Mouse (Mus musculus) inflammation-experienced regulatory T-cells, adult 6 months (primary cell): ENCODE data around the gene Olfr1178. TPM values are rescaled to one million over a fixed set of nuclear protein-coding genes. Genes with fewer than 3 reads are reported as not detected.

Source experiments
- ATAC-seq: one replicate; pipeline ENCODE4 v1.8.0; 2017
- polyA plus RNA-seq, 3 experiments: library from polyadenylated mRNA; unstranded; fragments of 100-300 nt; shearing (Covaris generic); gene quantifications; one replicate each; pipeline ENCODE4 v1.2.1; 2017

Olfr1178 gene
- polyA plus RNA-seq: under 1 TPM in 1 of 3 experiments, not detected in 2; 0.05 TPM

DNA sequence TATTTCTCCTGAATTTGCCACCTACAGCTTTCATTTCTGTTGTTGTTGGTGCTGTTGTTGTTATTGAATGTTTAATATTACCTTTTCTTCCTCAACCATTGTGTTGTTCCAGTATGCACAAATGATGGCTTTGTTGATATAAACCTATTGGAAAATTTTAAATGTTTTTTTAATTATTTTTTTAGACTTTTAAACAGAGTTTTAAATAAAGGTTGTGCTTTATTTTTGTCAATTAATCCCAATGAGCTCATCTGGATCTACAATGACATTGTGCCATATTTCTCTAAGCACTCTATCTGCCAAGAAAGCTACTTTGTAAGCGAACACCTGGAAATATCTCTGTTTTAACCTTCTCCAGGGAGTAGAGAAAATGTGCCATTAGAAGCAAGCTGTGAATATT, at the start of gene Olfr1178:
TSS of gene Olfr1178 (plus strand) at position 301 of the 400 bp plus-strand sequence.
- ATAC-seq: no peak

GRCm38 (mm10) chr2:88346392-88346791, 40.5 kb upstream of the Olfr1178 start, which contains the start of gene Olfr1177-ps:
Gene Olfr1177-ps, minus strand, starts transcription at chr2:88346492.
- no peak for ATAC-seq

DNA sequence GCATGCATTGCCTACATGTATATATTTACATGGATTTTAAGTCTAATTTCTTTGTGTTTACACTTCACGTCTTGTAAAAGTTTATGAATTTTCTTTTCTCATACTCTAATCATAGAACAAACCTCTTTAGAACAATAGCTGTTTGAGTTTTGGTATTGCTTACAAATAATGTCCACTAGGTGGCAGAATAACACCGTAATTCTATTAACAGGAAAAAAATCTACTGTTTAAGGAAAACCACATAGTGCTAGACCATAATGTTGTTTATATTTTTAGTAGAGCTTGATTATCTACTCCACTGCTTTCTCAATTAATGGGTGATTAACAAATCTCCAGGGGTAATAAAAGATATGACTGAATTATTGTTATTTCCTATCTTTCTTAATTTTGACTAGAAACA, 30.6 kb upstream of the Olfr1178 start:
- no peak for ATAC-seq

GRCm38 (mm10) chr2:88406353-88406752, 19.5 kb downstream of the Olfr1178 start, which contains the start of gene Olfr1179:
Gene Olfr1179, minus strand, starts transcription at chr2:88406453.
- ATAC-seq: no peak

DNA sequence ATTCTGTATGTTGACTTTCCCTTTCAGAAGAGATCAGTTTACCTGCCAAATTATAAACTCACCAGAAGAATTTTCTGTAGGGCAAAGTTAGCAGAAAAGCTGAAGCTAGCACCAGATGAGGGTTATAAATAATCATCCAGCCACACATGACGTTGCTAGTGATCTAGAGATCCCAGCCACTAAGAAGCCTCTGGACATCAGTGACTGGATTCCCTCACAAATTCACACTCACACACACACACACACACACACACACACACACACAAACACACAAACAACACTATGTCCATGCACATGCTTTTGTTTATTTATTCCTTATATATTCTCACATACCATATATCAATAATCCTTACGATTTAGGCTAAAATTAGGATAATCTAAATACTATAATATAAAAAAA, 32.2 kb downstream of the Olfr1178 start, which contains the start of gene Olfr1180:
TSS of gene Olfr1180 (minus strand) at position 101 of the 400 bp plus-strand sequence.
- no peak for ATAC-seq

DNA sequence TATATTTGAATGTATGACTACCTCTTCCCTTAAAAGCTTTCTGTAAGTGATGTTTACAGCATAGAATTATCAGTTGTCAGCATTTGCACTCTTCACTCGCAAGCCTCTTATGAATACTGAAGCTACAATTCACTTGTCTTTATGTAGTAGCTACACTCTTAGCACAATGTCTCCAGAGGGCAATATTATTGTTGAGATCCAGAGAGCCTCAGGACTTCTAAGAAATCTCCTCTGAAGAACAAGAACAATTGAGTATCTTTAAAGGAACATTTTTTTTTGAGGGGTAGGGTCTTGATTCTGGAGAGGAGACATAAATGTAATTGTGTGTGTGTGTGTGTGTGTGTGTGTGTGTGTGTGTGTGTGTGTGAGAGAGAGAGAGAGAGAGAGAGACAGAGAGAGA, 39.2 kb downstream of the Olfr1178 start, which contains the start of gene Olfr1181:
TSS of gene Olfr1181 (minus strand) at position 101 of the 400 bp plus-strand sequence.
- ATAC-seq: no peak

GRCm38 (mm10) chr2:88449031-88449430, 62.2 kb downstream of the Olfr1178 start, which contains the start of gene Gm13757:
Gene Gm13757, minus strand, starts transcription at chr2:88449131.
- no peak for ATAC-seq

Other genes with a start within 250 kb of the Olfr1178 start
- gene Olfr1167, start 231.9 kb upstream of the Olfr1178 start, polyA plus RNA-seq: under 1 TPM in 1 of 3 experiments, not detected in 2; 0.15 TPM
- gene Olfr1168, start 205.2 kb upstream of the Olfr1178 start, polyA plus RNA-seq: under 1 TPM in 1 of 3 experiments, not detected in 2; 0.38 TPM
- not detected for gene Olfr1170, start 158.7 kb upstream of the Olfr1178 start, polyA plus RNA-seq
- gene Olfr1173, start 107.2 kb upstream of the Olfr1178 start, polyA plus RNA-seq: under 1 TPM in 1 of 3 experiments, not detected in 2; 0.16 TPM
- gene Olfr1174-ps, start 71.9 kb upstream of the Olfr1178 start, polyA plus RNA-seq: not detected
- under 1 TPM; 0.09 to 0.10 (median 0.09) TPM for gene Olfr1175-ps, start 59.8 kb upstream of the Olfr1178 start, polyA plus RNA-seq
- not detected for gene Olfr1176, start 50.3 kb upstream of the Olfr1178 start, polyA plus RNA-seq
- gene Olfr1177-ps, start 40.6 kb upstream of the Olfr1178 start, polyA plus RNA-seq: not detected
- gene Olfr1179, start 19.4 kb downstream of the Olfr1178 start, polyA plus RNA-seq: not detected
- gene Olfr1180, start 32.1 kb downstream of the Olfr1178 start, polyA plus RNA-seq: not detected
- gene Olfr1181, start 39.1 kb downstream of the Olfr1178 start, polyA plus RNA-seq: not detected
- not detected for gene Gm13757, start 62.1 kb downstream of the Olfr1178 start, polyA plus RNA-seq
- under 1 TPM in 1 of 3 experiments, not detected in 2; 0.13 TPM for gene Olfr1183, start 67.8 kb downstream of the Olfr1178 start, polyA plus RNA-seq
- gene Olfr1184, start 96.5 kb downstream of the Olfr1178 start, polyA plus RNA-seq: not detected
- not detected for gene Olfr1185-ps1, start 106.3 kb downstream of the Olfr1178 start, polyA plus RNA-seq
- not detected for gene Olfr1186, start 131.5 kb downstream of the Olfr1178 start, polyA plus RNA-seq
- gene Olfr1188, start 169.9 kb downstream of the Olfr1178 start, polyA plus RNA-seq: not detected
- not detected for gene Olfr1189, start 199.4 kb downstream of the Olfr1178 start, polyA plus RNA-seq